Mouse (Mus musculus): ENCODE results near the gene Fbxo21.

GRCm38 (mm10) chr5:117964750-117965149, 11.8 kb upstream of the Fbxo21 start:
- no peak for TF ChIP-seq POLR2A (IDR thresholded peaks at IDR 0.05; ENCODE audit: low read depth, low read length)
- TF ChIP-seq CTCF (IDR thresholded peaks at IDR 0.05; ENCODE audit: extremely low read depth, insufficient read depth, insufficient read length, insufficient replicate concordance): no peak

Measured in spleen, adult 2 months (tissue).